9 mouse cellular contexts compared by ENCODE assay signal in the genomic region with DNA sequence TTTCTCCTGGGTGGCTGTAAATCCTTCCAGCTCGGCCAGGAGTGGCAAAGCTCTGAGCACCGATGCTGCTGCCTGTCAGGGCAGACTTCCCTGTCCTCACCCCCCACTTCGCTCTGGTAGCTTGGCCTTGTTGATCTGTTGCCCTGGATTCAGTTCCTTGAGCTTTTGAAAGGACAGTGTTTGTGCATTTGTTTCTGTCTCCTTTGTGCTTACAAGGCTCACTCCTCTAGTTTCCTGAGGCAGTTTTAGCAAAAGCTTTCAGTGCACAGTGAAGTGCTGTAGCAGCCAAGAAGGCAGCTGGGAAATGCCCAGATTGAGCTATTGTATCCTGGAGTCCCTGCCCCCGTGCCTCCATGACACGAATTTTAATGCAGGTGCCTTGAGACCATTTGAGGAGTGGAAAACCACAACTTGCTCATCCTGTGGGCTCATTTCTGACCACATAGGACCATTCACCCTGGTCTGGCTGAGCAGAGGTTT. TPM values are rescaled to one million over a fixed set of nuclear protein-coding genes. Genes with fewer than 3 reads are reported as not detected.
DNase-seq lines count a peak whose midpoint lies in the region; ATAC-seq and TF ChIP-seq lines count a peak whose summit lies in the region.
"Had no signal": no experiment of that assay in that cellular context is flagged by ENCODE, and none has a peak within 500 bp of the region (broad histone marks: within the 10 kb centered on the region; RNA-seq: fewer than 3 reads in every experiment).

A gene (plus strand): TSS at position 430 of the 480 bp plus-strand sequence.

- WGBS in lung, adult 2 months: 55% methylated on average over 5 of the region's 5 CpGs
- WGBS in forebrain, embryonic 15.5 days: 10% methylated on average over 5 of the region's 5 CpGs
- 20% methylated on average over 5 of the region's 5 CpGs for WGBS in neural tube, embryonic 15.5 days
- WGBS in heart, adult 2 months: 66% methylated on average over 5 of the region's 5 CpGs

- peak within 1 kb of the TSS; percentile 77 for H3K27ac ChIP-seq in forebrain, embryonic 15.5 days (replicated peaks)
- H3K27ac ChIP-seq in left cerebral cortex, adult 2 months: peak within 1 kb of the TSS; percentile 75
- peak within 1 kb of the TSS; percentile 79 for H3K27ac ChIP-seq in neural tube, embryonic 15.5 days (replicated peaks)
- no peak within 1 kb of the TSS for H3K27ac ChIP-seq in heart, adult 2 months

- peak; percentile 11 for DNase-seq in lung, postnatal 14 days
- DNase-seq in lung, adult 2 months: no peak
- DNase-seq in left cerebral cortex, adult 2 months (ENCODE audit: extremely low spot score in 1 of 2, low spot score in 2 of 2): peak in 1 of 2 experiments; percentile 44
- no peak for DNase-seq in adrenal gland, adult 2 months
- DNase-seq in heart, adult 2 months: no peak
- no peak for DNase-seq in heart, postnatal 10 days
- DNase-seq: kidney, postnatal 25 days had no signal

- no peaks in the 10 kb centered on the region for H3K36me3 ChIP-seq in forebrain, embryonic 15.5 days
- H3K36me3 ChIP-seq in neural tube, embryonic 15.5 days: no peaks in the 10 kb centered on the region
- no peaks in the 10 kb centered on the region for H3K36me3 ChIP-seq in heart, adult 2 months (ENCODE audit: control insufficient read depth, insufficient read depth, low read length)

- intact Hi-C loops in left cerebral cortex, adult 2 months (cut with DNase I): no loop called here
- intact Hi-C loops in heart, adult 2 months (cut with DNase I): no loop called here
- intact Hi-C loops in heart, postnatal 10 days (cut with DNase I): no loop called here

- no peaks in the 10 kb centered on the region for H3K27me3 ChIP-seq in forebrain, embryonic 15.5 days
- no peaks in the 10 kb centered on the region for H3K27me3 ChIP-seq in neural tube, embryonic 15.5 days (replicated peaks)
- H3K27me3 ChIP-seq in heart, adult 2 months (ENCODE audit: control insufficient read depth, insufficient read depth, low read length): no peaks in the 10 kb centered on the region

- no peak within 1 kb of the TSS for H3K4me3 ChIP-seq in lung, adult 2 months (replicated peaks; ENCODE audit: extremely low read depth, low read depth, low read length)
- no peak within 1 kb of the TSS for H3K4me3 ChIP-seq in forebrain, embryonic 15.5 days
- H3K4me3 ChIP-seq in left cerebral cortex, adult 2 months: peak within 1 kb of the TSS; percentile 26
- H3K4me3 ChIP-seq in neural tube, embryonic 15.5 days (replicated peaks): no peak within 1 kb of the TSS
- no peak within 1 kb of the TSS for H3K4me3 ChIP-seq in heart, adult 2 months

- H3K9ac ChIP-seq in forebrain, embryonic 15.5 days (replicated peaks): no peak within 1 kb of the TSS
- H3K9ac ChIP-seq in neural tube, embryonic 15.5 days (replicated peaks): no peak within 1 kb of the TSS
- H3K9ac ChIP-seq in heart, adult 2 months (ENCODE audit: low read depth, low read length): no peak within 1 kb of the TSS

- TF ChIP-seq CTCF in lung, adult 2 months (IDR thresholded peaks at IDR 0.05; ENCODE audit: insufficient read depth, low read length): no peak
- TF ChIP-seq CTCF in left cerebral cortex, adult 2 months (IDR thresholded peaks at IDR 0.05): no peak
- no peak for TF ChIP-seq CTCF in heart, adult 2 months (IDR thresholded peaks at IDR 0.05)

- H3K79me2 ChIP-seq in heart, adult 2 months (replicated peaks; ENCODE audit: control insufficient read depth, insufficient read depth, low read length): no peaks in the 10 kb centered on the region

- peak; percentile 88 for ATAC-seq in forebrain, embryonic 15.5 days (replicated peaks)
- peak; percentile 85 for ATAC-seq in neural tube, embryonic 15.5 days (ENCODE audit: low FRiP score)

- no peaks in the 10 kb centered on the region for H3K9me3 ChIP-seq in forebrain, embryonic 15.5 days
- no peaks in the 10 kb centered on the region for H3K9me3 ChIP-seq in neural tube, embryonic 15.5 days (replicated peaks)

- peaks cover 10% of the 10 kb centered on the region for H3K4me1 ChIP-seq in lung, adult 2 months (ENCODE audit: control insufficient read depth, insufficient read depth, low read length)
- H3K4me1 ChIP-seq in forebrain, embryonic 15.5 days: peaks cover 25% of the 10 kb centered on the region
- H3K4me1 ChIP-seq in neural tube, embryonic 15.5 days: peaks cover 15% of the 10 kb centered on the region
- no peaks in the 10 kb centered on the region for H3K4me1 ChIP-seq in heart, adult 2 months (ENCODE audit: control insufficient read depth, insufficient read depth, low read length)

- no peak for TF ChIP-seq EP300 in heart, adult 2 months (IDR thresholded peaks at IDR 0.05; ENCODE audit: insufficient read depth, low read depth, low read length)

- TF ChIP-seq POLR2A in lung, adult 2 months (IDR thresholded peaks at IDR 0.05; ENCODE audit: borderline replicate concordance, extremely low read depth, low read depth, low read length): no peak
- TF ChIP-seq POLR2A in heart, adult 2 months (IDR thresholded peaks at IDR 0.05; ENCODE audit: insufficient read depth, low read depth, low read length): no peak

- H3K4me2 ChIP-seq in forebrain, embryonic 15.5 days (replicated peaks): no peak within 1 kb of the TSS
- peak within 1 kb of the TSS; percentile 35 for H3K4me2 ChIP-seq in neural tube, embryonic 15.5 days

RNA-seq across cellular contexts. Expression of the gene that starts here (rescaled TPM):
- 0.74 and 1.6 TPM in 2 replicates for polyA plus RNA-seq in lung, adult 2 months (2012; rRNA removed)
- polyA plus RNA-seq in forebrain, embryonic 15.5 days (2015; fragmentation: Nextera tagmentation; extraction: Ambion mirVana): 1.3 and 3.2 TPM in 2 replicates
- total RNA-seq in left cerebral cortex, adult 2 months (2021): 10 to 100 TPM; 65.3 to 75.6 TPM
- polyA plus RNA-seq in neural tube, embryonic 15.5 days (2015; fragmentation: Nextera tagmentation; extraction: Ambion mirVana): 22.1 and 22.5 TPM in 2 replicates
- total RNA-seq in adrenal gland, adult 2 months (2021): under 1 TPM; 0.14 to 0.21 TPM
- polyA plus RNA-seq in adrenal gland, adult 2 months (2012; rRNA removed): 0.62 and 1.3 TPM in 2 replicates
- total RNA-seq in heart, adult 2 months (2021): under 1 TPM; 0.11 to 0.13 TPM
- 0.18 and 0.37 TPM in 2 replicates for polyA plus RNA-seq in heart, adult 2 months (2012; rRNA removed)
- under 1 TPM; 0.22 to 0.48 TPM for total RNA-seq in heart, postnatal 10 days (2021)

Comparison
In these comparisons a context has a peak if more than half of its experiments do, and no peak if none do; other contexts are left out.
1. RNA of the gene that starts here (total RNA-seq): 65.3 to 75.6 TPM in left cerebral cortex, adult 2 months; 0.22 to 0.48 TPM in heart, postnatal 10 days, 0.14 to 0.21 TPM in adrenal gland, adult 2 months and 0.11 to 0.13 TPM in heart, adult 2 months; every median in the first group is over 10 times any median in the second.